Mouse (Mus musculus): ENCODE measurements around the gene Kcnk18. TPM values are rescaled to one million over a fixed set of nuclear protein-coding genes. Genes with fewer than 3 reads are reported as not detected.

Gene Kcnk18
- polyA plus RNA-seq, 1 experiment from 2014 or later = not detected

- no peak overlapping the region for H3K4me2 ChIP-seq (replicated peaks; ENCODE audit: low read depth)
- DNase-seq (ENCODE audit: low spot score) = no peak
- no peaks in the 10 kb centered on the region for H3K36me3 ChIP-seq (ENCODE audit: control insufficient read depth, insufficient read depth, low read length)
- no peaks in the 10 kb centered on the region for H3K9me3 ChIP-seq (ENCODE audit: control insufficient read depth, low read length)
- H3K27ac ChIP-seq (replicated peaks) = no peak overlapping the region
- TF ChIP-seq CTCF (IDR thresholded peaks at IDR 0.05; ENCODE audit: low read depth) (no peak), EP300 (optimal IDR thresholded peaks at IDR 0.05) (no peak)
- no peak overlapping the region for H3K9ac ChIP-seq (ENCODE audit: low read length)
- H3K4me3 ChIP-seq (ENCODE audit: low read depth, low read length) = no peak overlapping the region
- 83% methylated on average over 2 of the region's 2 CpGs for WGBS
- ATAC-seq (ENCODE audit: low FRiP score, low TSS enrichment) = no peak
- no peaks in the 10 kb centered on the region for H3K27me3 ChIP-seq (ENCODE audit: control insufficient read depth, insufficient read depth, low read length)
- no peaks in the 10 kb centered on the region for H3K4me1 ChIP-seq (replicated peaks; ENCODE audit: control insufficient read depth, insufficient read depth)
Measured at GRCm38 (mm10) chr19:59243057-59243456, 24.0 kb downstream of the Kcnk18 start.

DNA sequence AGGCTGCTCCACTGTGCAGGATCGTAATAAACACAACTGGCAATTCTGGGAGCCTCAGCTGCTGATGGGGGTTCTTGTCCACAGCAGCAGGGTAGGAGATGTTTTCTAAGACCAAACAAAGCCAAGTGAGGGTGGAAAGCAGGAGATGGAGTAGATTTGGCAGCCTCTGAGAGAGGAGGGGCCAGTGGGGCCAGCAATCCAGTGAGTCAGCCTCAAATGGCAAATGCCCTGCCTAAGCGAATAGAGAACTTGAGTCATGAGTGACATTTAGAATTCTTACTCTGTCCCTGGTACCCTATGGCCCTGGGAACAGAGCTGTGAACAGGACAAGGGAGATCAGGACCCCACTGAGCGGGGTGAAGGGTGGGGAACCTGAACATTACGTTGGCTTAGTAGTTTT is 29.1 kb downstream of the Kcnk18 start:
- no peak for TF ChIP-seq EP300 (optimal IDR thresholded peaks at IDR 0.05)
- TF ChIP-seq CTCF (IDR thresholded peaks at IDR 0.05; ENCODE audit: low read depth) = no peak
- Histone ChIP-seq H3K9ac (ENCODE audit: low read length) (no peak overlapping the region), H3K4me3 (ENCODE audit: low read depth, low read length) (no peak overlapping the region), H3K36me3 (ENCODE audit: control insufficient read depth, insufficient read depth, low read length) (no peaks in the 10 kb centered on the region), H3K4me1 (replicated peaks; ENCODE audit: control insufficient read depth, insufficient read depth) (no peaks in the 10 kb centered on the region), H3K4me2 (replicated peaks; ENCODE audit: low read depth) (no peak overlapping the region), H3K27me3 (ENCODE audit: control insufficient read depth, insufficient read depth, low read length) (no peaks in the 10 kb centered on the region), H3K27ac (replicated peaks) (no peak overlapping the region), H3K9me3 (ENCODE audit: control insufficient read depth, low read length) (no peaks in the 10 kb centered on the region)
- DNase-seq (ENCODE audit: low spot score) = no peak
- ATAC-seq (ENCODE audit: low FRiP score, low TSS enrichment) = no peak
- WGBS = 75% methylated on average over 4 of the region's 4 CpGs

GRCm38 (mm10) chr19:59248553-59249286 is 29.7 kb downstream of the Kcnk18 start:
- no peaks in the 10 kb centered on the region for H3K4me1 ChIP-seq (replicated peaks; ENCODE audit: control insufficient read depth, insufficient read depth)
- H3K36me3 ChIP-seq (ENCODE audit: control insufficient read depth, insufficient read depth, low read length) = no peaks in the 10 kb centered on the region
- H3K4me3 ChIP-seq (ENCODE audit: low read depth, low read length) = no peak overlapping the region
- H3K27ac ChIP-seq (replicated peaks) = no peak overlapping the region
- TF ChIP-seq CTCF (IDR thresholded peaks at IDR 0.05; ENCODE audit: low read depth) (peak; percentile 30; the same call in 1 of the 2 replicates), EP300 (optimal IDR thresholded peaks at IDR 0.05) (no peak)
- H3K9ac ChIP-seq (ENCODE audit: low read length) = no peak overlapping the region
- H3K27me3 ChIP-seq (ENCODE audit: control insufficient read depth, insufficient read depth, low read length) = no peaks in the 10 kb centered on the region
- no peaks in the 10 kb centered on the region for H3K9me3 ChIP-seq (ENCODE audit: control insufficient read depth, low read length)
- H3K4me2 ChIP-seq (replicated peaks; ENCODE audit: low read depth) = no peak overlapping the region
- DNase-seq (ENCODE audit: low spot score) = no peak
- 69% methylated on average over 11 of the region's 11 CpGs for WGBS
- no peak for ATAC-seq (ENCODE audit: low FRiP score, low TSS enrichment)

GRCm38 (mm10) chr19:59252651-59253050 is 33.6 kb downstream of the Kcnk18 start:
- no peak for ATAC-seq (ENCODE audit: low FRiP score, low TSS enrichment)
- H3K27ac ChIP-seq (replicated peaks) = no peak overlapping the region
- H3K4me1 ChIP-seq (replicated peaks; ENCODE audit: control insufficient read depth, insufficient read depth) = no peaks in the 10 kb centered on the region
- no peak overlapping the region for H3K4me3 ChIP-seq (ENCODE audit: low read depth, low read length)
- H3K9ac ChIP-seq (ENCODE audit: low read length) = no peak overlapping the region
- TF ChIP-seq EP300 (optimal IDR thresholded peaks at IDR 0.05) (no peak), CTCF (IDR thresholded peaks at IDR 0.05; ENCODE audit: low read depth) (no peak)
- no peaks in the 10 kb centered on the region for H3K9me3 ChIP-seq (ENCODE audit: control insufficient read depth, low read length)
- no peak for DNase-seq (ENCODE audit: low spot score)
- H3K4me2 ChIP-seq (replicated peaks; ENCODE audit: low read depth) = no peak overlapping the region
- H3K36me3 ChIP-seq (ENCODE audit: control insufficient read depth, insufficient read depth, low read length) = no peaks in the 10 kb centered on the region
- H3K27me3 ChIP-seq (ENCODE audit: control insufficient read depth, insufficient read depth, low read length) = no peaks in the 10 kb centered on the region
- 69% methylated on average over 2 of the region's 2 CpGs for WGBS

- TF ChIP-seq CTCF (IDR thresholded peaks at IDR 0.05; ENCODE audit: low read depth) (no peak), EP300 (optimal IDR thresholded peaks at IDR 0.05) (no peak)
- Histone ChIP-seq H3K36me3 (ENCODE audit: control insufficient read depth, insufficient read depth, low read length) (no peaks in the 10 kb centered on the region), H3K4me2 (replicated peaks; ENCODE audit: low read depth) (no peak overlapping the region), H3K4me3 (ENCODE audit: low read depth, low read length) (no peak overlapping the region), H3K9ac (ENCODE audit: low read length) (no peak overlapping the region), H3K27me3 (ENCODE audit: control insufficient read depth, insufficient read depth, low read length) (no peaks in the 10 kb centered on the region), H3K27ac (replicated peaks) (no peak overlapping the region), H3K4me1 (replicated peaks; ENCODE audit: control insufficient read depth, insufficient read depth) (no peaks in the 10 kb centered on the region), H3K9me3 (ENCODE audit: control insufficient read depth, low read length) (no peaks in the 10 kb centered on the region)
- no peak for ATAC-seq (ENCODE audit: low FRiP score, low TSS enrichment)
- 49% methylated on average over 5 of the region's 5 CpGs for WGBS
- DNase-seq (ENCODE audit: low spot score) = no peak
Measured at GRCm38 (mm10) chr19:59259633-59260032, 40.6 kb downstream of the Kcnk18 start.

DNA sequence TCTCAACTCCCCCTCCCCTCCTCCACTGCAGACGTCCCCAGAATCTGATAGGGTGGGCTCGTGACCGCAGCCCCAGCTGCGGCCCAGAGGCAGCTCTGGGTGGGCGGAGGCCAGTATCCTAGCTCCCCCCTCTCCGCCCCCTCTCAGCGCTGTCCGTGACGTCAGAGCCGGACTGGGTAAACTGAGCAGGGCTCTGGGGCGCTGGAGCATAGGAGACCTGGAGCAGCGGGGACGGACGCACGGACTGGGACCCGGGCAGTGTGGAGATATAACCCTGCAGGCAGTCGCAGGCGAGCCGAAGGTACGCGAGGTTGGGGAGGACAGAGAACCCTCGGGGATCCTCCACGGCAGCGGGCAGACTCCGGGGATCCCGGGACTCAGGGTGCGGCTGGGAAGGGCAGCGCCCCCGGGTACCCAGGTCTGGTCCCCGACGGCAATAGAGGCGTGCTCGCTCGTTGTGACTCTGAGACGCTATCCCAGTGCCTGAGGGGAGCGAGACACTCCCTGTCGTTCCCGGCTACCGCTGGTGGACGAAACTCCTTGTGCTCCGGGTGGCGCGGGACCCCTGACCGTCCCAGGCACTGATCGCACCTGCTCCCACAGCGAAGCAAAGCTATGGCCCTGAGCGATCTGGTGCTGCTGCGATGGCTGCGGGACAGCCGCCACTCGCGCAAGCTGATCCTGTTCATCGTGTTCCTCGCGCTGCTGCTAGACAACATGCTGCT is 41.9 kb downstream of the Kcnk18 start, which contains the start of gene Slc18a2:
Slc18a2 (plus strand) TSS at position 179 of the 725 bp plus-strand sequence.
- no peak within 1 kb of the TSS for H3K27ac ChIP-seq (replicated peaks)
- DNase-seq (ENCODE audit: low spot score) (peak; percentile 32), ATAC-seq (ENCODE audit: low FRiP score, low TSS enrichment) (peak; percentile 49)
- peak within 1 kb of the TSS; percentile 50 for H3K9ac ChIP-seq (ENCODE audit: low read length)
- peak within 1 kb of the TSS; percentile 27 for H3K4me3 ChIP-seq (ENCODE audit: low read depth, low read length)
- peak within 1 kb of the TSS; percentile 64 for H3K4me2 ChIP-seq (replicated peaks; ENCODE audit: low read depth)
- TF ChIP-seq CTCF (IDR thresholded peaks at IDR 0.05; ENCODE audit: low read depth) (no peak), EP300 (optimal IDR thresholded peaks at IDR 0.05) (no peak)
- H3K9me3 ChIP-seq (ENCODE audit: control insufficient read depth, low read length) = no peaks in the 10 kb centered on the region
- H3K27me3 ChIP-seq (ENCODE audit: control insufficient read depth, insufficient read depth, low read length) = no peaks in the 10 kb centered on the region
- no peaks in the 10 kb centered on the region for H3K36me3 ChIP-seq (ENCODE audit: control insufficient read depth, insufficient read depth, low read length)
- H3K4me1 ChIP-seq (replicated peaks; ENCODE audit: control insufficient read depth, insufficient read depth) = no peaks in the 10 kb centered on the region
- WGBS = 2% methylated on average over 53 of the region's 55 CpGs
